Mouse (Mus musculus): ENCODE measurements around the gene March9.
"Not testable (repeated sequence)": the region's sequence is repeated elsewhere in the genome, so short reads cannot be mapped to it uniquely, and the experiment has no call there.

Gene March9

DNA sequence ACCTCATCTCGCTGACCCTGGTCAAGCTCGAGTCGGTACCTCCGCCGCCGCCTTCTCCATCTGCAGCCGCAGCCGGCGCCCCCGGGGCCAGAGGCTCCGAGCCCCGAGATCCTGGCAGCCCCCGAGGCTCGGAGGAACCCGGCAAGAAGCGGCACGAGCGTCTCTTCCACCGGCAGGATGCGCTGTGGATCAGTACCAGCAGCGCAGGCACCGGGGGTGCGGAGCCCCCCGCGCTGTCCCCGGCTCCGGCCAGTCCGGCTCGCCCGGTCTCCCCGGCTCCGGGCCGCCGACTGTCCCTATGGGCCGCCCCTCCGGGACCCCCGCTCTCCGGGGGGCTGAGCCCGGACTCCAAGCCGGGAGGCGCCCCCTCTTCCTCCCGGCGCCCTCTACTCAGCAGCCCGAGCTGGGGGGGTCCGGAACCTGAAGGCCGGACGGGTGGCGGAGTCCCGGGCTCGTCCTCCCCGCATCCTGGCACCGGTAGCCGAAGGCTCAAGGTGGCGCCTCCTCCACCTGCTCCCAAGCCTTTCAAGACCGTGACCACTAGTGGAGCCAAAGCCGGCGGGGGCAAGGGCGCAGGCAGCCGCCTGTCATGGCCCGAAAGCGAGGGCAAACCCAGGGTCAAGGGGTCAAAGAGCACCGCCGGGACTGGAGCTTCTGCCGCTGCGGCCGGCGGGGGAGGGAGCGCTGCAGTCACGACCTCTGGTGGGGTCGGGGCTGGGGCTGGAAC lies 19.8 kb upstream of the March9 start:
- DNase-seq: peak; percentile 67

DNA sequence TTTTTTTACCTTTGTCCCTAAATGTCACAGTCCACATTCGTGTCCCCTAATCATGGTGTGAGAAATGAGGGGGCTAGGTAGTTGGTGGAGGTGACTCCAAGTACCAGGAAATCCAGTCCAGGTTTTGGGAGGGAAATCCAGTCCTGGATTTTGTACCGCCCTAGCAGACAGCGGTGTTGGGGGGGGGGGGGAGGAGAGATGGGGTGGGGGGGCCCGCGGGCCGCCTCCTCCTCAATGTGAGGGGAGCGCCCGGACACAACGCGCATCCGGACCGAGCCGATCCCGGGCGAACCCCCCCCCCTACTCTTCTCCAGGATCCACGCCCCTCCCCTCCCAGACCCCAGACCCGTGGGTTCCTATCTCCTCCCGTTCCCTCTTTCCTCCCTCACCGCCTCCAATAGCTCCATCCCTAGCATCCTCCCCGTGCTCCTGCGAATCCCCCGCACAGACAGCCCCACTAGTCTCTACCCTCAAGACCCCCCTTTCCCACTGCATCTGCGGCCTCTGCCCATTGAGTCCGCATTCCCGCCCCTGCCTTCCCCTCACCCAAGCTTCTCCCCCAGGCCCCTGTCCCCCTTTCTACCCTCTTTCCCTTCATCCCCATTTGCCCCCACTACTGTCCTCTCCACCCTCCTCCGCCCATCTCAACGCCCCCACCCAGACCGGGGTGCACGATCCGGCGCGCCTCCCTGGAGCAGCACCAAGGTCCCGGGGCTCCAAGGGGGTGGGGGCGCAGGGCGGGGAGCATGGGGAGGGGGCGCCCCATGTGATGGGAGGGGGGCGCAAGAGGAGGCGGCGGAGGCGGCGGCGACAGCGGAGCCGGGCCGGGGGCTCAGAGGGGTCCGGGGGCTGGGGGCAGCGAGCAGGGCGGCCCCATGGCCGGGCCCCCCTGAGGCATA lies 18.9 kb upstream of the March9 start:
- peak; percentile 76 for DNase-seq

GRCm38 (mm10) chr10:127078001-127078676 lies 18.2 kb upstream of the March9 start:
- no peak for DNase-seq

GRCm38 (mm10) chr10:127077515-127077914 lies 17.5 kb upstream of the March9 start:
- DNase-seq: no peak

DNA sequence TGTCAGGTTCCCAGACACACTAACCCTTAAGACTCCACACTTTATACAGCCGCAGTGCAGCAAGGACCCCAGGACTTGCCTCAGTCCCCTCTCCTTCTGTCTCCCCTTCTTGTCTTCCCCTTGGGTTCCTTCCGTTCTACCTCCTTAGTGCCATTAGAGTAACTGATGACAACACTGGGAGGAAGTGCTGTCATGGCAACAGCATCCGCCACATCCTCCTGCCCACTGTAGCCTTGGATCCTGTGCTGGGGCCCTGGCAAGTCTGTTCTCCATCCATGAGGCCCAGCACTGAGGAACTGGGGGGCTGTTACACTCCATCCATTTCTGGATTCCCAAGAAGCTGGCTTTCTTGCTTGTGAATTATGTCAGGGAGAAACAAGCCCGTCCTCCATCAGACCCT lies 16.1 kb upstream of the March9 start:
- DNase-seq: no peak

GRCm38 (mm10) chr10:127075651-127076050 lies 15.7 kb upstream of the March9 start:
- DNase-seq: no peak

- DNase-seq: no peak
These were observed 15.1 kb upstream of the March9 start, which contains the start of gene Agap2 for GRCm38 (mm10) chr10:127075080-127075479. Gene Agap2, plus strand, starts transcription at chr10:127075284.

GRCm38 (mm10) chr10:127073981-127074380 lies 14.0 kb upstream of the March9 start:
- no peak for DNase-seq

DNA sequence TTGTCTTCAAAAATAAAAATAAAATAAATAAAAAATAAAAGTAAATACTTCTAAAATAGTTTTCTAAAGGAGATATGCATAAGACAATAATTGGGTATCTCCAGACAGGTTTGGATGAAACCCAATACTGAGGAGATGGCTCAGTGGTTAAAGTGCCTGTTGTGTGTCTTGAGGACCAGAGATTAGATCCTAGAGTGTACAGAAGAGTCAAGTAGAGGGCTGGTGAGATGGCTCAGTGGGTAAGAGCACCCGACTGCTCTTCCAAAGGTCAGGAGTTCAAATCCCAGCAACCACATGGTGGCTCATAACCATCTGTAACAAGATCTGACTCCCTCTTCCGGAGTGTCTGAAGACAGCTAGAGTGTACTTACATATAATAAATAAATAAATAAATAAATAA lies 13.0 kb upstream of the March9 start:
- DNase-seq: not testable (repeated sequence)

GRCm38 (mm10) chr10:127072270-127072669 lies 12.3 kb upstream of the March9 start:
- not testable (repeated sequence) for DNase-seq

DNA sequence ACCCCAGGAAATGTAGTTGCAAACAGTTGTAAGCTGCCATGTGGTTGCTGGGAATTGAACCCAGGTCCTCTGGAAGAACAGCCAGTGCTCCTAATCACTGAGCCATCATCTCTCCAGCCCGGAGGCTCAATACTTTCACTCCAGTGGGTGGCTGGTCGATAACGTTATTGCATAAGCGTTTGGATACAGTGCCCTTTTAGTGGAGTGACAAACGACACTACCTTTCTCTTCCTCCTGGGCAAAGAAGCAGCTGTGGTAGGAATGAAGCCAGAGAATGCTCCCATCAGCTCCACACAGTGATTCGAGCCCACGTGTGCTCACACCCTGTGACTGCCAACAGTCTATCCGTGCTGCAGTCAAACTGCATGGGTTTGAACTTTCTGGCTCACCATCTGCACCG lies 11.2 kb upstream of the March9 start:
- no peak for DNase-seq

- DNase-seq: peak; percentile 87
These were observed 10.5 kb upstream of the March9 start, which contains the start of gene Tspan31 for GRCm38 (mm10) chr10:127070190-127071121. Gene Tspan31, minus strand, starts transcription at chr10:127070264.

DNA sequence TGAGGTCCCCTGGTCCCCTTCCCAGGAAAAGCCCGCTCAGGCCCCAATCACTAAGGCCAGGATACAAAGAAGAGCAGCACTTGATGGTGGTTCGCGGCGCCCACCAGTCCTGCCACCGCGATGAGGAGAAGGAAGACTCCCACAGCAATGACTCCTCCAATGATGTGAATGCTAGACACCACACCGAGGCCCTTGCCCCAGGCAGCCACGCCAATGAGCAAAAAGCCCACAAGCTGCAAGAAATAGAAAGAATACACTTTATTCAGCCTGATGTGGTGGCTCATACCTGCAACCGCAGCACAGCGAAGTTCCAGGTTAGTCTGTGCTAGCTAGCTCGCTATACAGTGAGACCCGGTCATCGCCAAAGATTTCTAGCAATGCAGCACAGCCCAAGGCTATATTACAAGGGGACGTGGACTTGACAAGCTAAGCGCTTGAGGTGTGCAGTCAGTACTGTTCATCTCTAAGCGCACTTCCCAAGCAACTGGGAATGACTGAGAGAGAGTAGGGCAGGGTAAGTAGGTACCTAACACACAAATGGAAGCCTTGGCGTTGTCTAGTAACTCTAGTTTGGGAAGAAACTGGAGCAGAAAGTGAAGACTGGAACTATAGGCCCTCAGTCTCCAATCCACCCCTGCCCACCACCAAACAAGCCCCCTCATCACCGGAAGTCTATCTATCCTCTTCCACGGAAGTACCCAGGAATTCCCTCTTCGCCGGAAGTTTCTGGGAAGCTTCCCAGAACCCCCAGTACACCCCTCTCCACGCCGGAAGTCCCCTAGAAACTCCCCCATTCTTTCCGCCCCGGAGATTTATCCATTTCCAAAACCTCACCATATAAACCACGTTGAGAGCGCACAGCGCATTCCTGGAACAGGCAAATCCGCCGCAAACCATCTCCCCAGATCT lies 9.6 kb upstream of the March9 start:
- no peak for DNase-seq

- no peak for DNase-seq
These were observed 8.5 kb upstream of the March9 start for GRCm38 (mm10) chr10:127068360-127069038.

GRCm38 (mm10) chr10:127066519-127067018 lies 6.6 kb upstream of the March9 start:
- no peak for DNase-seq

DNA sequence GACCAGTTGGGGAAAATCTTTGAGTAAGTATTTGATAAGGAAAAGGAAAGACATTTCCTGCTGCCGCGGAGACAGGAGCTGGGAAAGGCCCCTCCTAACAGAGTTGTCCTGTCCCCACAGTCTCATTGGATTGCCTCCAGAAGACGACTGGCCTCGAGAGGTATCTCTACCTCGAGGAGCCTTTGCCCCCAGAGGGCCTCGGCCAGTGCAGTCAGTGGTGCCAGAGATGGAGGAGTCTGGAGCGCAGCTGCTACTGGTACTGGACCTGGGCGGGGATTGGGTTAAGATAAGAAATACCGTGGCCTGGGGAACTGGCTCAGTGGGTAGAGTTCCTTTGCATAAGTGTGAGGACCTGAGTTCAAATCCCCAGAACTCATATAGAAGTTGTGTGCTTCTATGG lies 6.0 kb upstream of the March9 start:
- DNase-seq: no peak

DNA sequence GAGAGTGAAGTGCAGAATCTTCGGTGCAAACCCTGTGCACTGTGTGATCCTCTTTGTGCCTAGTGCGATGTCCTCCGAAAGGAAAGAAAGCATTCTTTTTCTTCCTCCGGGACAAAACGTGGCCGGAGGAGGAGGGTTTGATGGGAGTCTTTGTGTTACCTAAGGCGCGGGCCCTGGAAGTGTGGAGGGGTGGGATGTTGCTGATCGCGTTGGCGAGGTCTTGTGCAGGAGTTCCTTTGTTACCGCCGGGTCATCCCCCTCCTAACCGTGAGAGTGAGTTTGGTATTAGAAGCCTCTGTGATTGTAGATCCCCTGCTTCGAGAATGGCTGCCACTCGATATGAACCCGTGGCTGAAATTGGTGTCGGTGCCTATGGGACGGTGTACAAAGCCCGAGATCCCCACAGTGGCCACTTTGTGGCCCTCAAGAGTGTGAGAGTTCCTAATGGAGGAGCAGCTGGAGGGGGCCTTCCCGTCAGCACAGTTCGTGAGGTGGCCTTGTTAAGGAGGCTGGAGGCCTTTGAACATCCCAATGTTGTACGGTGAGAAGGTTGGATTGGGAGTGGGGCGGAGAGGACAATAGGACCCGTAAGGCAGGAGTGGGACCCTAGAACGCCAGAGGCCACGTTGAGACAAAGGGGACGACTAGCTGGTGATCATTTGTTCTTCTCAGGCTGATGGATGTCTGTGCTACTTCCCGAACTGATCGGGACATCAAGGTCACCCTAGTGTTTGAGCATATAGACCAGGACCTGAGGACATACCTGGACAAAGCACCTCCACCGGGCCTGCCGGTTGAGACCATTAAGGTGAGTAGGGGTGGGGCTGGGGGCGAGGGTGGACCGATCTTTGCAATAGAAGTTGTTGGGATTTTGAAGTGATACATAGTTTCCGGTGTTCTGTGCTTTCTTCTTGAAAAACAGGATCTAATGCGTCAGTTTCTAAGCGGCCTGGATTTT lies 4.2 kb upstream of the March9 start:
- DNase-seq: no peak

DNA sequence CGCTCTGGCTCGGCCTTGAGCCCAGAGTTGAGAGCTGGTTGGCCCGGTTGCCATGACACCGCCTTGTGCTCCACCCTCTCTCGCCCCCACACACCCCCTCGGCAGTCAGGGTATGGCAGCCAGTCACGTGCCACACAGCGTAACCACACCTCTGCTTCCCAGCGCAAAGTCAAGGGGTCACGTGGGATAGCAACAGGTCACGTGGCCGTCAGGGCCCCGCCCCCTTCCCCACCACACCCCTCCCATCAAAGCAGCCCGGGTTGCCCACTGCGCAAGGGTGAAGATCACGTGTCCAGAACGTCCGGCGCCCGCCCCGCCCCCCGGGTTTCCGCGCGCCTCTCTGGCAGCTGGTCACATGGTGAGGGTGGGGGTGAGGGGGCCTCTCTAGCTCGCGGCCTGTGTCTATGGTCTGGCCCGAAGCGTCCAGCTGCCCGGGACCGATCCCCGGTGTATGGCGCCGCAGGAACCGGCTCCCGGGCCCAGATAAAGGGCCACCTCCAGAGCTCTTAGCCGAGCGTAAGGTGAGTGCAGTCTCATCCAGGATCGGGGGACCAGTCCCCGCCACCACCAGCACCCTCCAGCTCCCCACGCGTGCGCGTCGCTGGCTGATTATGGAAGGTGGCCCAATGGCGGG lies 3.4 kb upstream of the March9 start, which contains the start of gene Cdk4:
TSS of gene Cdk4 (plus strand) at position 296 of the 634 bp plus-strand sequence.
- DNase-seq: peak; percentile 98
